Mouse (Mus musculus) MEL (cell line): Measurements from ENCODE around the gene Neu1. TPM values are rescaled to one million over a fixed set of nuclear protein-coding genes. Genes with fewer than 3 reads are reported as not detected.

Experiments used
- DNase-seq: peaks from one replicate; pipeline ENCODE4 v3.0.0; 2011; ENCODE audit warnings: low read depth, low spot score
- H3K27ac ChIP-seq: 2 replicates; pipeline ENCODE4 v1.5.1; 2012; ENCODE audit warnings: low read depth, mild to moderate bottlenecking, control low read depth, low read length, moderate library complexity; ENCODE audit not compliant: control insufficient read depth
- H3K27me3 ChIP-seq, 2 experiments: fragments of 150-350 bp in 1 of 2; sonication (generic) in 1 of 2; 2 replicates each; pipeline ENCODE4 v1.6.1; 2012; ENCODE audit warnings: low read length in 2 of 2, mild to moderate bottlenecking in 2 of 2, improper control_type of control experiment in 1 of 2, moderate library complexity in 1 of 2; ENCODE audit not compliant: insufficient read depth in 2 of 2, control insufficient read depth in 1 of 2
- H3K36me3 ChIP-seq, 2 experiments: 2 replicates each; pipeline ENCODE4 v1.6.1; 2012 to 2014; ENCODE audit warnings: low read length in 2 of 2, improper control_type of control experiment in 1 of 2, inconsistent platforms in 1 of 2, mild to moderate bottlenecking in 1 of 2; ENCODE audit not compliant: insufficient read depth in 2 of 2, control insufficient read depth in 1 of 2
- H3K4me1 ChIP-seq, 2 experiments: fragments of 150-350 bp in 1 of 2; sonication (generic) in 1 of 2; 2 replicates each; pipeline ENCODE4 v1.6.1; 2012; ENCODE audit warnings: low read length in 2 of 2, improper control_type of control experiment in 1 of 2, mild to moderate bottlenecking in 1 of 2; ENCODE audit not compliant: insufficient read depth in 2 of 2, control insufficient read depth in 1 of 2
- H3K4me3 ChIP-seq, 2 experiments: fragments of 150-350 bp in 1 of 2; sonication (generic) in 1 of 2; 2 replicates each; pipeline ENCODE4 v1.5.1; 2012; ENCODE audit warnings: low read depth in 2 of 2, low read length in 2 of 2, mild to moderate bottlenecking in 2 of 2, moderate library complexity in 2 of 2, control low read depth in 1 of 2, improper control_type of control experiment in 1 of 2; ENCODE audit not compliant: control insufficient read depth in 1 of 2, insufficient read depth in 1 of 2
- H3K79me2 ChIP-seq: 2 replicates; pipeline ENCODE4 v1.6.1; 2012; ENCODE audit warnings: mild to moderate bottlenecking, low read length, moderate library complexity; ENCODE audit not compliant: control insufficient read depth, poor library complexity, insufficient read depth
- H3K9ac ChIP-seq: 2 replicates; pipeline ENCODE4 v1.6.1; 2012; ENCODE audit warnings: low read depth, mild to moderate bottlenecking, control low read depth, low read length, moderate library complexity; ENCODE audit not compliant: control insufficient read depth, poor library complexity, severe bottlenecking
- H3K9me3 ChIP-seq: fragments of 150-350 bp; sonication (generic); replicated peaks from 2 replicates; pipeline ENCODE4 v1.6.1; 2012; ENCODE audit warnings: mild to moderate bottlenecking, low read length, improper control_type of control experiment, moderate library complexity; ENCODE audit not compliant: insufficient read depth
- BHLHE40 ChIP-seq: IDR thresholded peaks from 2 replicates; pipeline ENCODE4 v1.6.1; 2012; ENCODE audit warnings: low read depth, mild to moderate bottlenecking, inconsistent platforms, low read length, improper control_type of control experiment, borderline replicate concordance
- CHD1 ChIP-seq: IDR thresholded peaks from 2 replicates; pipeline ENCODE4 v1.6.1; 2012; ENCODE audit warnings: low read depth, mild to moderate bottlenecking, inconsistent platforms, low read length, improper control_type of control experiment
- CHD2 ChIP-seq: IDR thresholded peaks from 2 replicates; pipeline ENCODE4 v1.6.1; 2011; ENCODE audit warnings: low read length, improper control_type of control experiment
- CTCF ChIP-seq, 3 experiments: IDR thresholded peaks in 2 of 3; conservative IDR thresholded peaks in 1 of 3; 2 replicates each; pipeline ENCODE4 v1.5.1; 2011 to 2012; ENCODE audit warnings: low read length in 3 of 3, low read depth in 2 of 3, mild to moderate bottlenecking in 2 of 3, improper control_type of control experiment in 1 of 3, inconsistent platforms in 1 of 3, mixed read lengths in 1 of 3, moderate library complexity in 1 of 3; ENCODE audit not compliant: control insufficient read depth in 1 of 3, insufficient read depth in 1 of 3, poor library complexity in 1 of 3, severe bottlenecking in 1 of 3
- ELF1 ChIP-seq: IDR thresholded peaks from 2 replicates; pipeline ENCODE4 v1.6.1; 2014; ENCODE audit warnings: low read depth, mild to moderate bottlenecking, inconsistent platforms, low read length, improper control_type of control experiment, moderate library complexity
- EP300 ChIP-seq, 2 experiments: IDR thresholded peaks; 2 replicates each; pipeline ENCODE4 v1.6.1; 2011; ENCODE audit warnings: improper control_type of control experiment in 2 of 2, low read length in 2 of 2, low read depth in 1 of 2, mild to moderate bottlenecking in 1 of 2
- ETS1 ChIP-seq: IDR thresholded peaks from 2 replicates; pipeline ENCODE4 v1.6.1; 2012; ENCODE audit warnings: low read depth, mild to moderate bottlenecking, inconsistent platforms, low read length, improper control_type of control experiment, moderate library complexity
- GABPA ChIP-seq: IDR thresholded peaks from 2 replicates; pipeline ENCODE4 v1.6.1; 2012; ENCODE audit warnings: low read depth, mild to moderate bottlenecking, inconsistent platforms, low read length, improper control_type of control experiment, moderate library complexity
- HCFC1 ChIP-seq: IDR thresholded peaks from 2 replicates; pipeline ENCODE4 v1.6.1; 2012; ENCODE audit warnings: low read depth, mild to moderate bottlenecking, inconsistent platforms, low read length, improper control_type of control experiment, moderate library complexity
- JUND ChIP-seq: IDR thresholded peaks from 2 replicates; pipeline ENCODE4 v1.6.1; 2011; ENCODE audit warnings: low read depth, mild to moderate bottlenecking, improper control_type of control experiment, low read length
- KAT2A ChIP-seq: conservative IDR thresholded peaks from 2 replicates; pipeline ENCODE4 v1.6.1; 2012; ENCODE audit warnings: low read depth, low read length, improper control_type of control experiment, inconsistent platforms
- MAFK ChIP-seq: IDR thresholded peaks from 2 replicates; pipeline ENCODE4 v1.6.1; 2011; ENCODE audit warnings: low read depth, mild to moderate bottlenecking, low read length, improper control_type of control experiment, borderline replicate concordance
- MAX ChIP-seq: IDR thresholded peaks from 2 replicates; pipeline ENCODE4 v1.6.1; 2011; ENCODE audit warnings: low read length, improper control_type of control experiment
- MAZ ChIP-seq: IDR thresholded peaks from 2 replicates; pipeline ENCODE4 v1.6.1; 2012; ENCODE audit warnings: low read depth, mild to moderate bottlenecking, inconsistent platforms, low read length, improper control_type of control experiment
- MEF2A ChIP-seq: IDR thresholded peaks from 2 replicates; pipeline ENCODE4 v1.6.1; 2014; ENCODE audit warnings: low read depth, mild to moderate bottlenecking, inconsistent platforms, low read length, improper control_type of control experiment; ENCODE audit not compliant: poor library complexity, insufficient replicate concordance, severe bottlenecking; ENCODE audit errors: extremely low read depth
- MXI1 ChIP-seq: IDR thresholded peaks from 2 replicates; pipeline ENCODE4 v1.6.1; 2011; ENCODE audit warnings: mild to moderate bottlenecking, low read depth, low read length, improper control_type of control experiment
- MYB ChIP-seq: IDR thresholded peaks from 2 replicates; pipeline ENCODE4 v1.6.1; 2011; ENCODE audit warnings: mild to moderate bottlenecking, low read depth, low read length, improper control_type of control experiment
- MYC ChIP-seq: IDR thresholded peaks from 2 replicates; pipeline ENCODE4 v1.6.1; 2011; ENCODE audit warnings: low read depth, mild to moderate bottlenecking, low read length, improper control_type of control experiment, moderate library complexity
- NELFE ChIP-seq: IDR thresholded peaks from 2 replicates; pipeline ENCODE4 v1.6.1; 2011; ENCODE audit warnings: low read depth, low read length, improper control_type of control experiment
- NRF1 ChIP-seq: IDR thresholded peaks from 2 replicates; pipeline ENCODE4 v1.6.1; 2014; ENCODE audit warnings: low read depth, mild to moderate bottlenecking, inconsistent platforms, low read length, improper control_type of control experiment, moderate library complexity; ENCODE audit not compliant: poor library complexity, insufficient read depth, severe bottlenecking
- POLR2A ChIP-seq, 2 experiments: IDR thresholded peaks; 2 replicates each; pipeline ENCODE4 v1.6.1; 2011 to 2012; ENCODE audit warnings: low read length in 2 of 2, mild to moderate bottlenecking in 2 of 2, control low read depth in 1 of 2, improper control_type of control experiment in 1 of 2, low read depth in 1 of 2, moderate library complexity in 1 of 2; ENCODE audit not compliant: control insufficient read depth in 1 of 2, insufficient read depth in 1 of 2, poor library complexity in 1 of 2
- POLR2AphosphoS2 ChIP-seq: IDR thresholded peaks from 2 replicates; pipeline ENCODE4 v1.6.1; 2011; ENCODE audit warnings: low read length, improper control_type of control experiment
- RAD21 ChIP-seq: IDR thresholded peaks from 2 replicates; pipeline ENCODE4 v1.6.1; 2011; ENCODE audit warnings: mild to moderate bottlenecking, low read depth, low read length, improper control_type of control experiment
- RCOR1 ChIP-seq: IDR thresholded peaks from 2 replicates; pipeline ENCODE4 v1.6.1; 2012; ENCODE audit warnings: low read depth, mild to moderate bottlenecking, inconsistent platforms, low read length, improper control_type of control experiment
- SIN3A ChIP-seq: IDR thresholded peaks from 2 replicates; pipeline ENCODE4 v1.6.1; 2012; ENCODE audit warnings: low read length, improper control_type of control experiment, inconsistent platforms
- SMC3 ChIP-seq: IDR thresholded peaks from 2 replicates; pipeline ENCODE4 v1.6.1; 2011; ENCODE audit warnings: low read depth, low read length, improper control_type of control experiment
- TAL1 ChIP-seq: IDR thresholded peaks from 2 replicates; pipeline ENCODE4 v1.6.1; 2012; ENCODE audit warnings: mild to moderate bottlenecking, inconsistent platforms, low read length, moderate library complexity, mixed read lengths
- TCF12 ChIP-seq: IDR thresholded peaks from 2 replicates; pipeline ENCODE4 v1.6.1; 2014; ENCODE audit warnings: low read depth, mild to moderate bottlenecking, inconsistent platforms, low read length, improper control_type of control experiment, moderate library complexity
- UBTF ChIP-seq: IDR thresholded peaks from 2 replicates; pipeline ENCODE4 v1.6.1; 2012; ENCODE audit warnings: low read depth, mild to moderate bottlenecking, inconsistent platforms, low read length, improper control_type of control experiment, moderate library complexity, borderline replicate concordance; ENCODE audit not compliant: insufficient read depth
- USF1 ChIP-seq: IDR thresholded peaks from 2 replicates; pipeline ENCODE4 v1.6.1; 2014; ENCODE audit warnings: low read depth, mild to moderate bottlenecking, inconsistent platforms, low read length, improper control_type of control experiment, moderate library complexity
- USF2 ChIP-seq, 2 experiments: IDR thresholded peaks; 2 replicates each; pipeline ENCODE4 v1.6.1; 2011 to 2012; ENCODE audit warnings: improper control_type of control experiment in 2 of 2, low read length in 2 of 2, borderline replicate concordance in 1 of 2, inconsistent platforms in 1 of 2, low read depth in 1 of 2, mild to moderate bottlenecking in 1 of 2; ENCODE audit not compliant: insufficient read depth in 1 of 2
- ZC3H11A ChIP-seq: IDR thresholded peaks from 2 replicates; pipeline ENCODE4 v1.6.1; 2012; ENCODE audit warnings: low read depth, mild to moderate bottlenecking, inconsistent platforms, low read length, improper control_type of control experiment
- ZKSCAN1 ChIP-seq: IDR thresholded peaks from 2 replicates; pipeline ENCODE4 v1.6.1; 2012; ENCODE audit warnings: low read depth, mild to moderate bottlenecking, inconsistent platforms, low read length, improper control_type of control experiment, moderate library complexity
- ZMIZ1 ChIP-seq: IDR thresholded peaks from 2 replicates; pipeline ENCODE4 v1.6.1; 2012; ENCODE audit warnings: low read depth, mild to moderate bottlenecking, inconsistent platforms, low read length, improper control_type of control experiment, moderate library complexity
- polyA plus RNA-seq, 2 experiments: library from polyadenylated mRNA; stranded (reverse) in 1 of 2; unstranded in 1 of 2; fragments of >175 nt in 1 of 2; fragments of >200 nt in 1 of 2; gene quantifications; 2 replicates each; pipeline versions ENCODE4 v1.2.1 to v1.2.4; 2012; ENCODE audit warnings: low replicate concordance in 2 of 2, low read depth in 1 of 2; ENCODE audit not compliant: insufficient read length in 2 of 2, insufficient read depth in 1 of 2, missing spikeins in 1 of 2
- total RNA-seq: library from RNA; depleted of rRNA; stranded (reverse); fragments of 300-350 nt; gene quantifications from 2 replicates; pipeline ENCODE4 v1.2.3, GENCODE M21; 2012; rRNA removed

Gene Neu1
- 6.5 and 7.0 TPM in 2 replicates for total RNA-seq
- polyA plus RNA-seq: 1 to 10 TPM in 1 of 2 experiments, not detected in 1; 7.9 TPM

- no peaks in the 10 kb centered on the region for H3K9me3 ChIP-seq
- H3K27ac ChIP-seq: peak within 1 kb of the TSS; percentile 68
- H3K79me2 ChIP-seq: peaks cover 5% of the 10 kb centered on the region; the same call in 1 of the 2 replicates
- peak; percentile 99 for DNase-seq
- peak within 1 kb of the TSS; percentile 70 to 84 for H3K4me3 ChIP-seq
- H3K36me3 ChIP-seq: peaks cover 0 to 6% of the 10 kb centered on the region in 2 experiments; a peak in 2 of 4 replicates
- no peaks in the 10 kb centered on the region for H3K27me3 ChIP-seq
- H3K4me1 ChIP-seq: peaks cover 5 to 14% of the 10 kb centered on the region in 2 experiments
- peak within 1 kb of the TSS; percentile 68 for H3K9ac ChIP-seq
- TF ChIP-seq ETS1 (no peak), CTCF (IDR thresholded peaks at IDR 0.05 in 2 of 3, conservative IDR thresholded peaks at IDR 0.05 in 1 of 3; ENCODE audit: control insufficient read depth in 1 of 3, insufficient read depth in 1 of 3, low read depth in 2 of 3, low read length in 3 of 3, poor library complexity in 1 of 3, severe bottlenecking in 1 of 3) (peak; percentile 57 to 76 (median 62)), TAL1 (no peak), JUND (no peak), SMC3 (peak; percentile 61), USF2 (IDR thresholded peaks at IDR 0.05; ENCODE audit: borderline replicate concordance in 1 of 2, insufficient read depth in 1 of 2, low read depth in 1 of 2, low read length in 2 of 2) (peak in 1 of 2 experiments; percentile 72; a peak in 2 of 4 replicates), BHLHE40 (peak; percentile 87), NRF1 (0 out of 2 replicates have a peak, but pooled peaks have one; percentile 21), TCF12 (0 out of 2 replicates have a peak, but pooled peaks have one; percentile 11), MYC (peak; percentile 49; the same call in 1 of the 2 replicates), ZKSCAN1 (no peak), CHD2 (no peak), MYB (no peak), KAT2A (no peak; the same call in 1 of the 2 replicates), UBTF (0 out of 2 replicates have a peak, but pooled peaks have one; percentile 20), POLR2A (IDR thresholded peaks at IDR 0.05; ENCODE audit: control insufficient read depth in 1 of 2, insufficient read depth in 1 of 2, low read depth in 1 of 2, low read length in 2 of 2, poor library complexity in 1 of 2) (peak; percentile 39 to 66; a peak in 2 of 4 replicates), RAD21 (peak; percentile 37), HCFC1 (peak; percentile 78; the same call in 1 of the 2 replicates), CHD1 (no peak), NELFE (peak; percentile 60), MAX (peak; percentile 75; the same call in 1 of the 2 replicates), ZMIZ1 (0 out of 2 replicates have a peak, but pooled peaks have one; percentile 35), USF1 (peak; percentile 95), EP300 (IDR thresholded peaks at IDR 0.05; ENCODE audit: low read depth in 1 of 2, low read length in 2 of 2) (no peak), GABPA (no peak), ELF1 (peak; percentile 11; the same call in 1 of the 2 replicates), SIN3A (peak; percentile 91), MAFK (no peak), POLR2AphosphoS2 (no peak), ZC3H11A (0 out of 2 replicates have a peak, but pooled peaks have one; percentile 22), MXI1 (peak; percentile 81), MAZ (peak; percentile 89), RCOR1 (no peak), MEF2A (no peak)
Observed at GRCm38 (mm10) chr17:34931061-34931734, at the start of gene Neu1. Neu1 (plus strand) TSS chr17:34931253.
